Mouse (Mus musculus) liver, adult 2 months (tissue): ENCODE measurements around the gene 1700037H04Rik. TPM values are rescaled to one million over a fixed set of nuclear protein-coding genes. Genes with fewer than 3 reads are reported as not detected.
A peak's percentile ranks its signal among the peaks of the same experiment; 100 is the strongest.

ENCODE experiments used
- DNase-seq: peaks from one replicate; pipeline ENCODE4 v3.0.0-alpha.2; 2011; ENCODE audit warnings: low read depth, low spot score; ENCODE audit errors: extremely low read depth
- H3K27ac ChIP-seq: fragments of 200-500 bp; replicated peaks from 2 replicates; pipeline ENCODE4 v1.5.1; 2012; ENCODE audit warnings: low read depth, mild to moderate bottlenecking, control low read depth, inconsistent platforms, low read length; ENCODE audit not compliant: insufficient read depth
- H3K27me3 ChIP-seq: fragments of 200-500 bp; 2 replicates; pipeline ENCODE4 v1.6.1; 2012; ENCODE audit warnings: mild to moderate bottlenecking, moderate library complexity, low read length, inconsistent platforms; ENCODE audit not compliant: control insufficient read depth, insufficient read depth
- H3K36me3 ChIP-seq: fragments of 200-500 bp; 2 replicates; pipeline ENCODE4 v1.6.1; 2012; ENCODE audit warnings: low read length, inconsistent platforms; ENCODE audit not compliant: control insufficient read depth, insufficient read depth
- H3K4me1 ChIP-seq: fragments of 200-500 bp; 2 replicates; pipeline ENCODE4 v1.6.1; 2011; ENCODE audit warnings: low read length; ENCODE audit not compliant: control insufficient read depth, insufficient read depth
- H3K4me3 ChIP-seq: fragments of 200-500 bp; 2 replicates; pipeline ENCODE4 v1.5.1; 2011; ENCODE audit warnings: low read depth, mild to moderate bottlenecking, control low read depth, low read length, moderate library complexity; ENCODE audit not compliant: insufficient read depth
- H3K79me2 ChIP-seq: fragments of 200-500 bp; 2 replicates; pipeline ENCODE4 v1.6.1; 2012; ENCODE audit warnings: inconsistent platforms, mild to moderate bottlenecking, low read length, moderate library complexity; ENCODE audit not compliant: control insufficient read depth, insufficient read depth
- H3K9ac ChIP-seq: fragments of 200-500 bp; 2 replicates; pipeline ENCODE4 v1.6.1; 2012; ENCODE audit warnings: low read depth, mild to moderate bottlenecking, control low read depth, inconsistent platforms, low read length
- CTCF ChIP-seq: fragments of 200-500 bp; IDR thresholded peaks from 2 replicates; pipeline ENCODE4 v1.5.1; 2011; ENCODE audit warnings: low read depth, low read length, control low read depth
- POLR2A ChIP-seq: fragments of 200-500 bp; IDR thresholded peaks from 2 replicates; pipeline ENCODE4 v1.6.1; 2011; ENCODE audit warnings: low read length, control low read depth; ENCODE audit not compliant: insufficient read depth; ENCODE audit errors: extremely low read depth
- WGBS: fragments of 180-500 bp; shearing (Covaris S2); methylation state at CpG from one replicate; pipeline ENCODE4 v1.1.7; 2018; 5-methylcytosine and 5-hydroxymethylcytosine counted together
- polyA plus RNA-seq: library from polyadenylated mRNA; depleted of rRNA; stranded (reverse); fragments of >200 nt; gene quantifications from 2 replicates; pipeline ENCODE4 v1.2.3, GENCODE M21; 2012
- total RNA-seq: library from RNA; depleted of rRNA; stranded (reverse); fragments of >200 nt; gene quantifications from 2 replicates; pipeline ENCODE4 v1.2.3, GENCODE M21; 2014

The 1700037H04Rik gene
- total and polyA plus RNA-seq, 2 experiments, result 3.4 to 16.6 TPM

GRCm38 (mm10) chr2:131190344-131191004, 30.6 kb upstream of the 1700037H04Rik start:
- TF ChIP-seq CTCF (no peak), POLR2A (no peak)
- no peak overlapping the region for H3K9ac ChIP-seq

GRCm38 (mm10) chr2:131189521-131190309, 29.8 kb upstream of the 1700037H04Rik start:
- no peak overlapping the region for H3K9ac ChIP-seq
- WGBS, result 76% methylated on average over 5 of the region's 5 CpGs
- peaks cover 5% of the 10 kb centered on the region for H3K4me1 ChIP-seq
- H3K79me2 ChIP-seq, result no peaks in the 10 kb centered on the region
- TF ChIP-seq CTCF (no peak), POLR2A (no peak)
- no peaks in the 10 kb centered on the region for H3K36me3 ChIP-seq
- H3K27me3 ChIP-seq, result no peaks in the 10 kb centered on the region
- no peak for DNase-seq
- H3K27ac ChIP-seq, result no peak overlapping the region
- no peak overlapping the region for H3K4me3 ChIP-seq

More at GRCm38 (mm10) chr2:131190344-131191004, 30.6 kb upstream of the 1700037H04Rik start:
- peaks cover 5% of the 10 kb centered on the region for H3K4me1 ChIP-seq
- 93% methylated on average over 10 of the region's 10 CpGs for WGBS
- H3K4me3 ChIP-seq, result no peak overlapping the region
- H3K79me2 ChIP-seq, result no peaks in the 10 kb centered on the region
- no peak for DNase-seq
- H3K27ac ChIP-seq, result no peak overlapping the region
- H3K27me3 ChIP-seq, result no peaks in the 10 kb centered on the region
- no peaks in the 10 kb centered on the region for H3K36me3 ChIP-seq

DNA sequence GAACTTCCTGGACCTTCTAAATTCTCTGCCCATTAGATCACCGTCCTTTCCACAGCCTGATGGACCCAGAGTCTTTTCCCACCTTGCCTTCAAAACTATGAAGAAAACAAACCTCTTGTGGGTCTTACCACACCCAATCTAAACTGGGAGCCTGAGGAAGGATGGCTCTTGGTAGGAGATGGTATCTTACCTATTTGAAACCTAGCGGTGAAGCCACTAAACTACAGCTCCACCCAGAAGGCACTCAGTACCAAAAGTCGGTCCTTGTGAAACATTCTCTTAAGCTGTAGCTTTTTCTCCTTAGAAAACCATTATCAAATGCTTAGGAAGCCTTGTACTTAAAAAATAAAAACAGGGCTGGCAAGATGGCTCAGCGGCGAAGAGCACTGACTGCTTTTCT, 28.4 kb upstream of the 1700037H04Rik start:
- Histone ChIP-seq H3K79me2 (no peaks in the 10 kb centered on the region), H3K27me3 (no peaks in the 10 kb centered on the region), H3K4me3 (no peak overlapping the region), H3K27ac (no peak overlapping the region), H3K9ac (no peak overlapping the region), H3K36me3 (no peaks in the 10 kb centered on the region), H3K4me1 (peaks cover 5% of the 10 kb centered on the region)
- no peak for TF ChIP-seq CTCF
- TF ChIP-seq POLR2A, result no peak
- no peak for DNase-seq
- 97% methylated on average over 5 of the region's 5 CpGs for WGBS

DNA sequence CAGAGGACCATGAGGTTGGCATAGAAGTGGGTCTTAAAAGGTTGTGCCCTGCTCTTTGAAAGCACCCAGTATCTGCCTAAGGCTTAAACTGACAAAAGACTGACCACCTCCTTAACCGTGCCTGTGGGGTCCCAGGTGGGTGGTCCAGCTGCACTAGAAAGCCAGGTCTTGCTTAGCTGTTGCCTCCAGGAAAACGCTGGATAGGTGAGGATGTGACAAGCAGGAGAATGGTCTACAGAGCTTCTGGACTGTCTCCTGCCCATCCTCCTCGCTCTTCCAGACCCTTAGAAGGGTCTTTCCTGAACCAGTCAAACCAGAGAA, 27.7 kb upstream of the 1700037H04Rik start:
- H3K79me2 ChIP-seq, result no peaks in the 10 kb centered on the region
- no peak overlapping the region; the same call in 1 of the 2 replicates for H3K9ac ChIP-seq
- H3K36me3 ChIP-seq, result no peaks in the 10 kb centered on the region
- H3K27me3 ChIP-seq, result no peaks in the 10 kb centered on the region
- no peak for TF ChIP-seq CTCF
- H3K27ac ChIP-seq, result no peak overlapping the region
- H3K4me1 ChIP-seq, result peaks cover 5% of the 10 kb centered on the region
- DNase-seq, result no peak
- no peak overlapping the region; the same call in 1 of the 2 replicates for H3K4me3 ChIP-seq
- WGBS, result 69% methylated on average over 3 of the region's 3 CpGs

DNA sequence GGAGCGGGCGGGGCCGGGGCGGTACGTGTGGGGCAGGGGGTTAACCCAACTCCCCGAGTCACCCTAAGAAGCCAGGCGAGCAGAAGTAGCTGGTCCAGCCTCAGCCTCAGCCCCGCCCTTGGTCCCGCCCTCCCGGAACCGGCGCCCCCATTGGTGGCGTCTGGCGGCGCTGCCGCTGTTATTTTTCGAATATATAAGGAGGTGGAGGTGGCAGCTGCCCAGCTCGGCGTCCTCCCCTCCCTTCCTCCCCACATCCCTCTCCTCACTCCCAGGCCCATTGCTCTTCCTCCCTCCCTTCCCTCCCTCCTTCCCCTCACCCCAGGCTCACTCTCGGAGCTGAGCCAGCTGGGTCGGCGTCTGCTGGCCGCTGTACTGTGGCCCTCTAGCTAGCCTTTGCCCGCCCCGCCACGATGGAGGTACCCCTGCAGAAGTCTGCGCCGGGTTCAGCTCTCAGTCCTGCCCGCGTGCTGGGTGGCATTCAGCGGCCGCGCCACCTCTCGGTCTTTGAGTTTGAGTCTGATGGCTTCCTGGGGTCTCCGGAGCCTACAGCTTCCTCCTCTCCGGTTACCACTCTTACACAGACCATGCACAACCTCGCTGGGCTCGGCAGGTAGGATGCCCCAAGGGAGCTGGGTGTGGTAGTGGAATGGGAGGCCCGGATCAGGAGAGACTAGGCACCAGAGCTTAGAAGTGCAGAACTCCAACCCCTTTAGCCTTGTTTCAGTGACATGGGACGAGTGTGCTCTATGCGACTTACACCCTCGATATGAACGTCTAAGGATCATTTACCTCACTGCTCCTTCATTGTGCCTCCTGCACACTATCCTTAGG, 27.1 kb upstream of the 1700037H04Rik start, which contains the start of the genes Cdc25b and Spef1:
TSS of gene Cdc25b (plus strand) at position 179 of the 831 bp plus-strand sequence.
TSS of gene Spef1 (minus strand) at position 512 of the 831 bp plus-strand sequence.
- H3K79me2 ChIP-seq, result no peaks in the 10 kb centered on the region
- H3K4me3 ChIP-seq, result peak within 1 kb of the TSS; percentile 89
- TF ChIP-seq CTCF (no peak), POLR2A (0 out of 2 replicates have a peak, but pooled peaks have one; percentile 4)
- H3K4me1 ChIP-seq, result peaks cover 5% of the 10 kb centered on the region
- no peaks in the 10 kb centered on the region for H3K27me3 ChIP-seq
- DNase-seq, result peak; percentile 48
- H3K36me3 ChIP-seq, result no peaks in the 10 kb centered on the region
- WGBS, result 5% methylated on average over 43 of the region's 43 CpGs
- peak within 1 kb of the TSS; percentile 52 for H3K9ac ChIP-seq
- H3K27ac ChIP-seq, result no peak within 1 kb of the TSS
